Mouse (Mus musculus) urinary bladder, postnatal 0 days (tissue): Measurements from ENCODE around the gene Gm9767. TPM values are rescaled to one million over a fixed set of nuclear protein-coding genes. Genes with fewer than 3 reads are reported as not detected.

ENCODE experiments used
- polyA plus RNA-seq: library from polyadenylated mRNA; unstranded; fragments of >200 nt; fragmentation: Nextera tagmentation; extraction: Ambion mirVana; gene quantifications from 2 replicates; pipeline ENCODE4 v1.2.1, GENCODE M21; 2015

Gm9767 gene
- polyA plus RNA-seq: 0.19 and 0.53 TPM in 2 replicates

DNA sequence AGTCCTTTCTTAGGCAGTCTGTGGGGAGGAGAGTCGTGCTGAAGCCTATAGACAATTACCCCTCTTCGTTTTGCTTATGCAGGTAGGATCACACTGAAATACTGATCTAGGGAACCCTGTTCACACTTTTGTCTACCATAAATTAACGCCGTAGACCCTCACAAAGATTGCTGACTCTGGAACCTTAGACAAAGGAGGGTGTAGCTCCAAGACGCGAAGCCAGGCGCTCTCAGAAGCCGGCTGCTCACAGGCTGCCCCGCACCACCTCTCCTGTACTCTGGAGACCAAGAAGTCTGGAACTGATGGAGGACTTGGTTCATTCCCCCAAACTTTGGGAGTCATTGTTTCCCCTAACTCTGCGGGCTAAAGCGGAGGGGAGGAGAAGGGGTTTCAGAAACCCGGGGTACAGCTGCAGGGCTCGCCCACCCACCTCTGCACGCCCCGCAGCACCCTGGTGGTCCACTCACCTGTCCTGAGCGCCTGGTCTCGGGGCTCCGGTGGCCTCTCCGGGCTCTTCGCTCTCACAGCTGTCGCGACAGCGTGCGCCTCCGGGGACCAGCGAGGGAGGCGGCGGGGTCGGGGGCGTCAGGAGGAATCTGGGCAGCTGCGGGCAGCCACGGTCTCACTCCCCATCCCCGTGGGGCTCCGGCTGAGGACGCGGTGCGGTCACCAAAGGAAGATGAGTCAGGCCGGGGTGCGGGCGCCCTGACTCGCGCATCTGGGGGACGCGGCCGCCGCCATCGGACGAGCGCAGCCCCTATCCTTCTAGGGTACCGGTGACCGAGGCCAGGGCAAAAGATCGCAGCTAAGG is at the start of gene Gm9767:
Gene Gm9767 (plus strand): TSS at position 585 of the 811 bp plus-strand sequence.

DNA sequence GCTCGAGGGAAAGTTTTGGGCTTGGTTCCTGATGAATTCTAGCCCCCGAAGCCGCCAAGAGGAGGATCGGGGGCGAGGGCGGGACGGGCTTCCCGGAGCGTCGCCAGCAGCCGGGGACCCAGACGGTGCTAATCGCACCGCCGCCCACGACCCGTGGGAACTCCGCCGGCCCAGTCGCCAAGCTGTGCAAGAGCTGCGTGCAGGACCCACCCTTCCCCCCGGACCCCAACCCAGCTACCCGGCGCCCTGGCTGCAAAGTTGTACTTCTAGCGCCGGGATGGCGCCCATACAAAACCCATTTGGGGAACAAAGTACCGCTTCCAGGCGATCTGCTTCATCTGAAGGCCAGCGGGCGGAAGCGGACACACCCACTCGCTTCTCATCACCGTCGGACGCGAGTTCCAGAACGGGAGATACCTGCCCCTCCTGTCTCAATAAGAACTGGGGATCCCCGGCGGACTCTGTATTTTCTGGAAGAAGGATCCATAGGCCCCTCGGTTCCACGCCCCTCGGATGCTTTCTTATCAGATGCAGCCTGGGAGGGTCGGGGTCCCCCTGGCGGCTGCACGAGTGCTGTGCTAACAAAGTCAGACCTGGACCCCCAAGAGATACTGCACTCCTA is 577 bp downstream of the Gm9767 start, which contains the start of gene Tmem200a:
Gene Tmem200a (minus strand): TSS at position 532 of the 622 bp plus-strand sequence.

Other genes starting within 250 kb of the Gm9767 start
- 4.5 and 4.6 TPM in 2 replicates for gene Tmem200a, start 797 bp downstream of the Gm9767 start, polyA plus RNA-seq
- not detected in 2 replicates for gene Samd3, start 151.5 kb downstream of the Gm9767 start, polyA plus RNA-seq